Mouse (Mus musculus) bone marrow macrophage, adult 2 months (primary cell): Measurements from ENCODE around the gene Trim47.

Source experiments
- CTCF ChIP-seq: IDR thresholded peaks from 2 replicates; pipeline ENCODE4 v1.5.1; 2012; ENCODE audit warnings: low read depth, mild to moderate bottlenecking, low read length, moderate library complexity
- POLR2A ChIP-seq: IDR thresholded peaks from 2 replicates; pipeline ENCODE4 v1.6.1; 2012; ENCODE audit warnings: mild to moderate bottlenecking, low read depth, low read length, borderline replicate concordance

DNA sequence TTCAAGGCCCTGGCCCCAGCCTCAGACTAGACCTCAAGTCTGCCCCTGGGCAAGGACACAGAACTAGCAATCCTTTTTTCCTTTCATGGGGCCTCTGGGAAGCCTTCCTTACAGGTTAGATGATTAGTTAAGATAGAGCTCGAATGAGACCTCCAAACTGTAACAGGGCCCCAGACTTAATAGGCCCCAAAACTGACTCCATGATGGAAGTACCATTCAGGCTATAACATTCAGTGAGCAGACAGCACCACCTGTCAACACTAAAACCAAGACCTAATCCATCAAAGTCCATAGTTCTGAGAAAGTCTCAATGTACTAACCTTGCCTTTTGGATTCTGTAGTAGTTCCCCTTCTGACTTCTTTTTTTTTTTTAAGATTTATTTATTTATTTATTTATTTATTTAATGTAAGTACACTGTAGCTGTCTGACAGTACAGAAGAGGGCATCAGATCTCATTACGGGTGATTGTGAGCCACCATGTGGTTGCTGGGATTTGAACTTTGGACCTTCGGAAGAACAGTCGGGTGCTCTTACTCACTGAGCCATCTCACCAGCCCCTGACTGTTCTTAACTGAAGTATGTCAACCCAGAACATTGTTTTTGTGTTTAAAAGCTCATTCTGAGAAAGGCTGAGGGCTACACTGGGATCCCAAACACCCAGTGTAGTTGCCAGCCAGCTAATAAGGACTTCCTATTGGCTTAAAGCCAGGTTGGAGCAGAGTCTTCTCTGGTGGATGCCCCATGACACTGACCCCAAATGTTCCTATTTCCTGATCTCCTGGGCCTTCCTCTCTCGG is 43.2 kb upstream of the Trim47 start:
- no peak for TF ChIP-seq CTCF
- TF ChIP-seq POLR2A: no peak
